Mouse (Mus musculus) heart, embryonic 14.5 days (tissue): ENCODE measurements around the gene Anks1b. TPM values are rescaled to one million over a fixed set of nuclear protein-coding genes. Genes with fewer than 3 reads are reported as not detected.

Experiments used
- ATAC-seq: fragments of 200-750 bp; cut with Nextera tagmentation; 2 replicates; pipeline ENCODE4 v1.8.0; 2017; ENCODE audit warnings: low read depth, moderate TSS enrichment; ENCODE audit not compliant: insufficient number of reproducible peaks, insufficient read depth, low FRiP score
- H3K27ac ChIP-seq, 2 experiments: fragments of 200-500 bp in 1 of 2; fragments of 300-500 bp in 1 of 2; sonication (generic) in 1 of 2; replicated peaks in 1 of 2; 2 replicates each; pipeline ENCODE4 v1.5.1; 2012 to 2014; ENCODE audit warnings: low read depth in 2 of 2, low read length in 2 of 2, control low read depth in 1 of 2, mild to moderate bottlenecking in 1 of 2, mixed read lengths in 1 of 2; ENCODE audit not compliant: control insufficient read depth in 1 of 2, insufficient read depth in 1 of 2
- H3K27me3 ChIP-seq: fragments of 300-500 bp; sonication (generic); 2 replicates; pipeline ENCODE4 v1.6.1; 2014; ENCODE audit warnings: mild to moderate bottlenecking, low read length, control low read depth; ENCODE audit not compliant: control insufficient read depth, insufficient read depth
- H3K36me3 ChIP-seq: fragments of 300-500 bp; sonication (generic); 2 replicates; pipeline ENCODE4 v1.6.1; 2014; ENCODE audit warnings: mild to moderate bottlenecking, control low read depth, low read length, mixed read lengths; ENCODE audit not compliant: control insufficient read depth, insufficient read depth
- H3K4me1 ChIP-seq, 2 experiments: fragments of 200-500 bp in 1 of 2; fragments of 300-500 bp in 1 of 2; sonication (generic) in 1 of 2; 2 replicates each; pipeline ENCODE4 v1.6.1; 2012 to 2014; ENCODE audit warnings: low read length in 2 of 2, control low read depth in 1 of 2, mixed read lengths in 1 of 2; ENCODE audit not compliant: control insufficient read depth in 2 of 2, insufficient read depth in 2 of 2
- H3K4me2 ChIP-seq: fragments of 300-500 bp; sonication (generic); 2 replicates; pipeline ENCODE4 v1.6.1; 2014; ENCODE audit warnings: mild to moderate bottlenecking, low read length
- H3K4me3 ChIP-seq, 2 experiments: fragments of 200-500 bp in 1 of 2; fragments of 300-500 bp in 1 of 2; sonication (generic) in 1 of 2; 2 replicates each; pipeline ENCODE4 v1.5.1; 2012 to 2014; ENCODE audit warnings: low read length in 2 of 2, mild to moderate bottlenecking in 2 of 2, control low read depth in 1 of 2, low read depth in 1 of 2, moderate library complexity in 1 of 2; ENCODE audit not compliant: control insufficient read depth in 1 of 2, insufficient read depth in 1 of 2
- H3K9ac ChIP-seq: fragments of 300-500 bp; sonication (generic); 2 replicates; pipeline ENCODE4 v1.6.1; 2014; ENCODE audit warnings: mild to moderate bottlenecking, low read length
- H3K9me3 ChIP-seq: fragments of 300-500 bp; sonication (generic); 2 replicates; pipeline ENCODE4 v1.6.1; 2016; ENCODE audit warnings: low read length, control low read depth; ENCODE audit not compliant: control insufficient read depth
- WGBS: fragments of 180-500 bp; shearing (Covaris S2); extraction: QIAGEN DNeasy Blood & Tissue Kit; methylation state at CpG from one replicate; pipeline ENCODE4 v1.1.7; 2014; 5-methylcytosine and 5-hydroxymethylcytosine counted together
- polyA plus RNA-seq: library from polyadenylated mRNA; unstranded; fragments of >200 nt; fragmentation: Nextera tagmentation; extraction: Ambion mirVana; gene quantifications from 2 replicates; pipeline ENCODE4 v1.2.1, GENCODE M21; 2014

The Anks1b gene
- polyA plus RNA-seq, 1 experiment from 2014 or later, result 0.14 TPM

DNA sequence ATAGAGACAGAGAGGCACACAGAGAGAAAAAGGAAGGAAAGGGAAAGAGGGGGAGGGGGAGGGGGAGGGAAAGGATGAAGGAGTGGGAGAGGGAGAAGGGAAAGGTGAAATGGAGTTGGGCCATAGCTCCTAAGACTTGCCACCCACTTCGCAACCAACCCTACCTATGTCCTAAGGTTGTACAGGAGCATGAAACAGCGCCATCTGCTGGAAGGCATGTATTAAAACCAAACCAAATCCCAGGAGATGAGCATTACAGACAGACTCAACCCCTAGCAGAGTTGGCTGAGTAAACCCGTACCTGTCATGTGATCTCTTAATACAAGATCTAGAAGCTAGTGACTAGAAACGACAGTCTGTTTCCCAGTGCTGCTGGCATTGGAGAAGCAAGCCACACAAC is 500.2 kb downstream of the Anks1b start:
- Histone ChIP-seq H3K27ac (no peak overlapping the region), H3K4me2 (no peak overlapping the region), H3K9ac (no peak overlapping the region), H3K36me3 (no peaks in the 10 kb centered on the region), H3K9me3 (no peaks in the 10 kb centered on the region), H3K4me1 (no peaks in the 10 kb centered on the region), H3K4me3 (no peak overlapping the region), H3K27me3 (no peaks in the 10 kb centered on the region)
- ATAC-seq, result no peak
- 34% methylated on average over 4 of the region's 4 CpGs for WGBS

DNA sequence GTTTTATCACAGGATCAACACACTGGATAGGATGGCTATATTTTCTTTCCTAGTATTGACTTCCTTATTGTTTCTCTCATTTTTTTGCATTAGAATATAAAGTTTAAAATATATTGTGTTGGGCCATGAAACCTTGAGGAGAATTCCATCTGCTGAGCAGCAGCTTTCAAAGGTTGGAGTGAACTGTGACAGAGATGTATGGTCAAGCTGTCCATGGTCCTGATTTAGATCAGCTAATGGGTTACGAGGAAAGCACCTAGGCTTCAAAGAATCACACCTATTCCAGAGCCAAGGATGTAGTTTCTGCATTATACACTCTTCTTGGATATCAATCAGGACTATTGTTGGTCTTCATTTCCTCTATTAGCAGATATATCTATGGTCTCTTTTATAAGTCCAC is 503.3 kb downstream of the Anks1b start:
- no peak for ATAC-seq
- H3K4me2 ChIP-seq, result no peak overlapping the region
- WGBS, result 48% methylated on average over 1 of the region's 1 CpGs
- no peak overlapping the region for H3K4me3 ChIP-seq
- H3K27me3 ChIP-seq, result no peaks in the 10 kb centered on the region
- H3K36me3 ChIP-seq, result no peaks in the 10 kb centered on the region
- H3K4me1 ChIP-seq, result no peaks in the 10 kb centered on the region
- no peaks in the 10 kb centered on the region for H3K9me3 ChIP-seq
- no peak overlapping the region for H3K27ac ChIP-seq
- no peak overlapping the region for H3K9ac ChIP-seq

- H3K9me3 ChIP-seq, result no peaks in the 10 kb centered on the region
- H3K4me3 ChIP-seq, result no peak overlapping the region
- H3K36me3 ChIP-seq, result no peaks in the 10 kb centered on the region
- 48% methylated on average over 1 of the region's 1 CpGs for WGBS
- no peak for ATAC-seq
- H3K4me1 ChIP-seq, result no peaks in the 10 kb centered on the region
- no peak overlapping the region for H3K9ac ChIP-seq
- no peak overlapping the region for H3K27ac ChIP-seq
- no peak overlapping the region for H3K4me2 ChIP-seq
- no peaks in the 10 kb centered on the region for H3K27me3 ChIP-seq
These were observed 506.8 kb downstream of the Anks1b start for GRCm38 (mm10) chr10:90380062-90380461.

GRCm38 (mm10) chr10:90380704-90381339 is 507.5 kb downstream of the Anks1b start:
- no peaks in the 10 kb centered on the region for H3K9me3 ChIP-seq
- no peak overlapping the region for H3K9ac ChIP-seq
- no peak overlapping the region for H3K4me3 ChIP-seq
- 74% methylated on average over 8 of the region's 8 CpGs for WGBS
- no peaks in the 10 kb centered on the region for H3K36me3 ChIP-seq
- no peak overlapping the region for H3K27ac ChIP-seq
- H3K27me3 ChIP-seq, result no peaks in the 10 kb centered on the region
- no peak for ATAC-seq
- no peak overlapping the region for H3K4me2 ChIP-seq
- H3K4me1 ChIP-seq, result no peaks in the 10 kb centered on the region

- Histone ChIP-seq H3K4me2 (no peak overlapping the region), H3K9me3 (no peaks in the 10 kb centered on the region), H3K27me3 (no peaks in the 10 kb centered on the region), H3K27ac (no peak overlapping the region), H3K36me3 (no peaks in the 10 kb centered on the region), H3K4me3 (no peak overlapping the region), H3K9ac (no peak overlapping the region), H3K4me1 (no peaks in the 10 kb centered on the region)
- no peak for ATAC-seq
- 81% methylated on average over 4 of the region's 4 CpGs for WGBS
These were observed 527.1 kb downstream of the Anks1b start for GRCm38 (mm10) chr10:90400382-90400781.

- ATAC-seq, result no peak
- 67% methylated on average over 2 of the region's 2 CpGs for WGBS
These were observed 535.2 kb downstream of the Anks1b start for GRCm38 (mm10) chr10:90408484-90408883.

GRCm38 (mm10) chr10:90431527-90431926 is 558.2 kb downstream of the Anks1b start:
- no peaks in the 10 kb centered on the region for H3K36me3 ChIP-seq
- no peak for ATAC-seq
- H3K27ac ChIP-seq, result no peak overlapping the region
- H3K4me1 ChIP-seq, result no peaks in the 10 kb centered on the region
- 0 out of 2 replicates have a peak, but pooled peaks cover 3% of the 10 kb centered on the region for H3K9me3 ChIP-seq
- no peak overlapping the region for H3K4me3 ChIP-seq
- H3K4me2 ChIP-seq, result no peak overlapping the region
- H3K9ac ChIP-seq, result no peak overlapping the region
- 65% methylated on average over 5 of the region's 5 CpGs for WGBS
- H3K27me3 ChIP-seq, result no peaks in the 10 kb centered on the region

More at GRCm38 (mm10) chr10:90408484-90408883, 535.2 kb downstream of the Anks1b start:
- no peak overlapping the region for H3K9ac ChIP-seq
- H3K4me2 ChIP-seq, result no peak overlapping the region
- H3K27me3 ChIP-seq, result no peaks in the 10 kb centered on the region
- no peaks in the 10 kb centered on the region for H3K36me3 ChIP-seq
- no peaks in the 10 kb centered on the region for H3K9me3 ChIP-seq
- no peak overlapping the region for H3K27ac ChIP-seq
- no peak overlapping the region for H3K4me3 ChIP-seq
- no peaks in the 10 kb centered on the region for H3K4me1 ChIP-seq

DNA sequence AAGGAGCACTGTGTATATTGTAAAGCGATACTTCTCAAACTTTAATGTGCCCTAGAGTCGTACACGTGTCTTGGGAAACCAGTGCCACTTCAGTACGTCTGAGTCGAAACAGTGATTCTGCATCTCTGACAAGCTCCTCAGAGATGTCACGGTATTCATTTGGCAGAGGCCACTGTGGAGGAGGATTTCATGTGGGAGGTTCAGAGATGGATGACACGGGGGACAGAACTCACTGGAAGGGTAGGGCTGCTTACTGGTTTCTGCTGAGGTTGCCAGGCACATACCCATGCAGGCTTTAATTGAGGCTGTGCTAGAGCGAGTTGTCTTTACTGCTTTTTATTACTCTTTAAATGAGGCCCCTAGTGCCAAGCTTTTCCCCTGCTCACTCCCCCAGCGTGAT is 558.7 kb downstream of the Anks1b start:
- H3K36me3 ChIP-seq, result no peaks in the 10 kb centered on the region
- H3K9me3 ChIP-seq, result 0 out of 2 replicates have a peak, but pooled peaks cover 3% of the 10 kb centered on the region
- no peaks in the 10 kb centered on the region for H3K4me1 ChIP-seq
- no peak for ATAC-seq
- H3K9ac ChIP-seq, result no peak overlapping the region
- WGBS, result 61% methylated on average over 9 of the region's 9 CpGs
- no peaks in the 10 kb centered on the region for H3K27me3 ChIP-seq
- no peak overlapping the region for H3K4me2 ChIP-seq
- H3K4me3 ChIP-seq, result no peak overlapping the region
- no peak overlapping the region for H3K27ac ChIP-seq
